Mouse (Mus musculus) naive thymus-derived CD4-positive, alpha-beta T cell, adult 2 months (primary cell): ENCODE data around the gene Fstl4.

Experiments
- DNase-seq: peaks from one replicate; pipeline ENCODE4 v3.0.0-alpha.2; 2011; ENCODE audit warnings: low read depth

Fstl4 gene

GRCm38 (mm10) chr11:53091596-53091995 lies 327.2 kb downstream of the Fstl4 start:
- DNase-seq: no peak

- peak; percentile 65 for DNase-seq
Observed at GRCm38 (mm10) chr11:53096871-53097270, 332.4 kb downstream of the Fstl4 start.

GRCm38 (mm10) chr11:53097331-53097730 lies 332.9 kb downstream of the Fstl4 start:
- DNase-seq: peak; percentile 50

- DNase-seq: no peak
Observed at GRCm38 (mm10) chr11:53097870-53098269, 333.4 kb downstream of the Fstl4 start.

- DNase-seq: no peak
Observed at GRCm38 (mm10) chr11:53098780-53099198, 334.4 kb downstream of the Fstl4 start.

GRCm38 (mm10) chr11:53099322-53099721 lies 334.9 kb downstream of the Fstl4 start:
- DNase-seq: no peak

- no peak for DNase-seq
Observed at GRCm38 (mm10) chr11:53101732-53102131, 337.3 kb downstream of the Fstl4 start.

GRCm38 (mm10) chr11:53103601-53104325 lies 339.3 kb downstream of the Fstl4 start:
- DNase-seq: no peak

- DNase-seq: no peak
Observed at GRCm38 (mm10) chr11:53107706-53108105, 343.3 kb downstream of the Fstl4 start.

- no peak for DNase-seq
Observed at GRCm38 (mm10) chr11:53108798-53109197, 344.4 kb downstream of the Fstl4 start.

- DNase-seq: no peak
Observed at GRCm38 (mm10) chr11:53109701-53110467, 345.4 kb downstream of the Fstl4 start.

GRCm38 (mm10) chr11:53115711-53116110 lies 351.3 kb downstream of the Fstl4 start:
- DNase-seq: no peak

GRCm38 (mm10) chr11:53116356-53116755 lies 351.9 kb downstream of the Fstl4 start:
- no peak for DNase-seq

GRCm38 (mm10) chr11:53118226-53118965 lies 354.0 kb downstream of the Fstl4 start:
- no peak for DNase-seq

- no peak for DNase-seq
Observed at GRCm38 (mm10) chr11:53119966-53120365, 355.5 kb downstream of the Fstl4 start.

GRCm38 (mm10) chr11:53121208-53121607 lies 356.8 kb downstream of the Fstl4 start:
- DNase-seq: no peak

GRCm38 (mm10) chr11:53124799-53125198 lies 360.4 kb downstream of the Fstl4 start:
- no peak for DNase-seq

GRCm38 (mm10) chr11:53126660-53127059 lies 362.2 kb downstream of the Fstl4 start:
- DNase-seq: no peak

GRCm38 (mm10) chr11:53128661-53129060 lies 364.2 kb downstream of the Fstl4 start:
- DNase-seq: peak; percentile 63

- peak; percentile 74 for DNase-seq
Observed at GRCm38 (mm10) chr11:53132406-53133035, 368.1 kb downstream of the Fstl4 start.

- no peak for DNase-seq
Observed at GRCm38 (mm10) chr11:53136371-53136770, 371.9 kb downstream of the Fstl4 start.

GRCm38 (mm10) chr11:53137381-53137780 lies 372.9 kb downstream of the Fstl4 start:
- no peak for DNase-seq
